ENCODE assay signal across 16 mouse cellular contexts in the genomic region with DNA sequence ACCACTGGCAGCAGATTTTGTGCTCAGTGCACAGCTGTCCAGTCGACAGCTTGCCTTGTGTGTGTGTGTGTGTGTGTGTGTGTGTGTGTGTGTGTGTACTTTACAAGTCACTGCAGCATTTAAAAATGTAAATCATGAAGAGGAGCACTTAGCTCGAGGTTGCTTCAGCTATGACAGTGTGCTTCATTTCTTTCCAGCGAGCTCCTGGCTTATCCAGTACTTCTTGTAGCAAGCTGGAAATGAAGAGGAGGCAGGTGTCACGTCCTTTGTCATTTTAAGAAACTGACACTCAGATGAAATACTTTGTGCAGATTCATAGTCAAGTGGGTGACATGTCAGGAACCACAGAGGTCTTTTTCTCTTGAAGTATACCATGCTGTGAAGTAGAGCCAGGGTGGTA.
A peak's percentile ranks its signal among the peaks of the same experiment; 100 is the strongest.
DNase-seq lines count a peak whose midpoint lies in the region; ATAC-seq and TF ChIP-seq lines count a peak whose summit lies in the region.
"Had no signal": no experiment of that assay in that cellular context is flagged by ENCODE, and none has a peak within 500 bp of the region (broad histone marks: within the 10 kb centered on the region; RNA-seq: fewer than 3 reads in every experiment).

No protein-coding gene starts in this region.

- peak overlapping the region; percentile 93 for H3K27ac ChIP-seq in layer of hippocampus, adult 2 months
- peak overlapping the region; percentile 71 for H3K27ac ChIP-seq in hindbrain, embryonic 12.5 days
- peak overlapping the region; percentile 71 for H3K27ac ChIP-seq in midbrain, embryonic 12.5 days (replicated peaks)
- H3K27ac ChIP-seq in liver, embryonic 11.5 days (ENCODE audit: low read depth, low read length) = no peak overlapping the region

- H3K4me3 ChIP-seq in layer of hippocampus, adult 2 months = no peak overlapping the region
- no peak overlapping the region for H3K4me3 ChIP-seq in hindbrain, embryonic 12.5 days
- H3K4me3 ChIP-seq in midbrain, embryonic 12.5 days = no peak overlapping the region
- H3K4me3 ChIP-seq in liver, embryonic 11.5 days (ENCODE audit: low read depth, low read length) = no peak overlapping the region

- TF ChIP-seq CTCF in layer of hippocampus, adult 2 months (conservative IDR thresholded peaks at IDR 0.05) = no peak

- H3K4me1 ChIP-seq in hindbrain, embryonic 12.5 days = peaks cover 42% of the 10 kb centered on the region
- H3K4me1 ChIP-seq in midbrain, embryonic 12.5 days = peaks cover 42% of the 10 kb centered on the region
- no peaks in the 10 kb centered on the region for H3K4me1 ChIP-seq in liver, embryonic 11.5 days (replicated peaks; ENCODE audit: control insufficient read depth, insufficient read depth, low read length)

- 60% methylated on average over 4 of the region's 4 CpGs for WGBS in hindbrain, embryonic 12.5 days
- 52% methylated on average over 4 of the region's 4 CpGs for WGBS in midbrain, embryonic 12.5 days
- WGBS in liver, embryonic 11.5 days = 65% methylated on average over 4 of the region's 4 CpGs

- no peak for DNase-seq in layer of hippocampus, adult 2 months (ENCODE audit: low spot score in 2 of 2)
- DNase-seq in layer of hippocampus, adult 9-10 months (ENCODE audit: low spot score) = no peak
- peak; percentile 24 for DNase-seq in telencephalon, adult 2 months (ENCODE audit: low read depth, low spot score)
- no peak for DNase-seq in liver, embryonic 11.5 days (ENCODE audit: low spot score)
- DNase-seq in heart, adult 11 months = no peak
- DNase-seq: adrenal gland, postnatal 14 days; B cell, adult 2 months; cerebellum, adult 9-10 months; kidney, adult 9 months; kidney, postnatal 4 days; lung, embryonic 14.5 days; lung, postnatal 4 days; thymus, adult 18-20 months had no signal

- no peak for ATAC-seq in hindbrain, embryonic 12.5 days (ENCODE audit: low FRiP score)
- ATAC-seq in midbrain, embryonic 12.5 days (ENCODE audit: low FRiP score, low read depth) = no peak
- ATAC-seq in liver, embryonic 11.5 days (replicated peaks; ENCODE audit: low FRiP score) = no peak
- ATAC-seq: inflammation-experienced regulatory T-cells, adult 6 months had no signal

- no peak overlapping the region for H3K4me2 ChIP-seq in hindbrain, embryonic 12.5 days (replicated peaks)
- H3K4me2 ChIP-seq in midbrain, embryonic 12.5 days (replicated peaks) = no peak overlapping the region
- H3K4me2 ChIP-seq in liver, embryonic 11.5 days = no peak overlapping the region
- H3K4me2 ChIP-seq: lung, embryonic 14.5 days had no signal

- H3K27me3 ChIP-seq in hindbrain, embryonic 12.5 days = no peaks in the 10 kb centered on the region
- H3K27me3 ChIP-seq in midbrain, embryonic 12.5 days = no peaks in the 10 kb centered on the region
- no peaks in the 10 kb centered on the region for H3K27me3 ChIP-seq in liver, embryonic 11.5 days (replicated peaks; ENCODE audit: control insufficient read depth, insufficient read depth, low read length)

- H3K9ac ChIP-seq in hindbrain, embryonic 12.5 days = no peak overlapping the region
- H3K9ac ChIP-seq in midbrain, embryonic 12.5 days (replicated peaks) = no peak overlapping the region
- no peak overlapping the region for H3K9ac ChIP-seq in liver, embryonic 11.5 days (ENCODE audit: low read depth, low read length)
- H3K9ac ChIP-seq: lung, embryonic 14.5 days had no signal

- H3K9me3 ChIP-seq in hindbrain, embryonic 12.5 days (replicated peaks) = no peaks in the 10 kb centered on the region
- no peaks in the 10 kb centered on the region for H3K9me3 ChIP-seq in midbrain, embryonic 12.5 days
- H3K9me3 ChIP-seq in liver, embryonic 11.5 days (ENCODE audit: control insufficient read depth, low read length) = no peaks in the 10 kb centered on the region

- H3K36me3 ChIP-seq in hindbrain, embryonic 12.5 days = no peaks in the 10 kb centered on the region
- H3K36me3 ChIP-seq in midbrain, embryonic 12.5 days = no peaks in the 10 kb centered on the region
- H3K36me3 ChIP-seq in liver, embryonic 11.5 days (ENCODE audit: control insufficient read depth, insufficient read depth, low read length) = no peaks in the 10 kb centered on the region
